Mouse (Mus musculus) myocyte (in vitro differentiated cells): ENCODE measurements at regions not wholly inside any gene's neighbourhood (a gene's known extent, or its start where the extent isn't known, plus 50 kb on each side); places are given as distances from the start of the nearest gene placed in this dataset.

Experiments used
- H3K27me3 ChIP-seq: one replicate; pipeline ENCODE4 v1.6.1; 2011; ENCODE audit not compliant: control insufficient read depth, insufficient read depth, insufficient read length
- H3K36me3 ChIP-seq: one replicate; pipeline ENCODE4 v1.6.1; 2011; ENCODE audit not compliant: control insufficient read depth, insufficient read depth
- H3K4me2 ChIP-seq: one replicate; pipeline ENCODE4 v1.6.1; 2011; ENCODE audit warnings: low read depth, control low read depth
- H3K4me3 ChIP-seq: one replicate; pipeline ENCODE4 v1.5.1; 2011; ENCODE audit warnings: mild to moderate bottlenecking, control low read depth, moderate library complexity
- H3K79me2 ChIP-seq: one replicate; pipeline ENCODE4 v1.6.1; 2011; ENCODE audit not compliant: control insufficient read depth, insufficient read depth
- H3ac ChIP-seq: one replicate; pipeline ENCODE4 v1.6.1; 2011; ENCODE audit not compliant: control insufficient read depth, insufficient read length
- CEBPB ChIP-seq: IDR thresholded peaks from 2 replicates; pipeline ENCODE4 v1.6.1; 2011; ENCODE audit warnings: mild to moderate bottlenecking, moderate library complexity; ENCODE audit not compliant: poor library complexity, insufficient read depth, severe bottlenecking
- E2F4 ChIP-seq: IDR thresholded peaks from one replicate; pipeline ENCODE4 v1.6.1; 2011; ENCODE audit warnings: mild to moderate bottlenecking, control low read depth, moderate library complexity; ENCODE audit not compliant: insufficient read depth
- MAX ChIP-seq: IDR thresholded peaks from one replicate; pipeline ENCODE4 v1.6.1; 2011; ENCODE audit warnings: low read depth, mild to moderate bottlenecking, control low read depth
- MYOD1 ChIP-seq, 3 experiments: IDR thresholded peaks; one replicate each; pipeline ENCODE4 v1.6.1; 2011; ENCODE audit warnings: control low read depth in 2 of 3, low read depth in 2 of 3, mild to moderate bottlenecking in 2 of 3, moderate library complexity in 1 of 3; ENCODE audit not compliant: insufficient read length in 2 of 3, control insufficient read depth in 1 of 3
- MYOG ChIP-seq, 3 experiments: IDR thresholded peaks; one replicate each; pipeline ENCODE4 v1.6.1; 2011; ENCODE audit warnings: control low read depth in 2 of 3, low read depth in 2 of 3, mild to moderate bottlenecking in 2 of 3; ENCODE audit not compliant: insufficient read length in 2 of 3, control insufficient read depth in 1 of 3, insufficient read depth in 1 of 3
- POLR2A ChIP-seq: IDR thresholded peaks from one replicate; pipeline ENCODE4 v1.6.1; 2011; ENCODE audit warnings: low read depth, mild to moderate bottlenecking, control low read depth, moderate library complexity; ENCODE audit not compliant: insufficient read length
- POLR2AphosphoS2 ChIP-seq: IDR thresholded peaks from one replicate; pipeline ENCODE4 v1.6.1; 2011; ENCODE audit warnings: low read depth, control low read depth; ENCODE audit not compliant: insufficient read length
- REST ChIP-seq: IDR thresholded peaks from one replicate; pipeline ENCODE4 v1.6.1; 2011; ENCODE audit warnings: mild to moderate bottlenecking, control low read depth, moderate library complexity; ENCODE audit not compliant: insufficient read depth, insufficient read length
- SRF ChIP-seq: IDR thresholded peaks from one replicate; pipeline ENCODE4 v1.6.1; 2011; ENCODE audit warnings: low read depth; ENCODE audit not compliant: control insufficient read depth, insufficient read length
- TCF12 ChIP-seq: IDR thresholded peaks from one replicate; pipeline ENCODE4 v1.6.1; 2011; ENCODE audit warnings: mild to moderate bottlenecking, control low read depth; ENCODE audit not compliant: poor library complexity, insufficient read depth, severe bottlenecking
- TCF3 ChIP-seq: IDR thresholded peaks from one replicate; pipeline ENCODE4 v1.6.1; 2011; ENCODE audit warnings: low read depth, control low read depth; ENCODE audit not compliant: insufficient read length
- USF1 ChIP-seq: IDR thresholded peaks from one replicate; pipeline ENCODE4 v1.6.1; 2011; ENCODE audit warnings: low read depth, mild to moderate bottlenecking, control low read depth, moderate library complexity

- Histone ChIP-seq H3K27me3 (no peaks in the 10 kb centered on the region), H3K4me3 (no peak overlapping the region), H3K36me3 (no peaks in the 10 kb centered on the region), H3K79me2 (no peaks in the 10 kb centered on the region), H3ac (no peak overlapping the region), H3K4me2 (no peak overlapping the region)
- TF ChIP-seq TCF12: no peak
- TF ChIP-seq MYOG (IDR thresholded peaks at IDR 0.05; ENCODE audit: control insufficient read depth in 1 of 3, insufficient read depth in 1 of 3, insufficient read length in 2 of 3, low read depth in 2 of 3): peak in 1 of 3 experiments; percentile 4
- TF ChIP-seq MYOD1 (IDR thresholded peaks at IDR 0.05; ENCODE audit: control insufficient read depth in 1 of 3, insufficient read length in 2 of 3, low read depth in 2 of 3): peak in 2 of 3 experiments; percentile 34 to 53
- TF ChIP-seq REST: no peak
- no peak for TF ChIP-seq MAX
- no peak for TF ChIP-seq POLR2A
- TF ChIP-seq TCF3: no peak
These were observed 122.0 kb downstream of the Slc38a6 start for GRCm38 (mm10) chr12:73408614-73409013.

- H3K79me2 ChIP-seq: no peaks in the 10 kb centered on the region
- no peak overlapping the region for H3K4me3 ChIP-seq
- H3K4me2 ChIP-seq: no peak overlapping the region
- no peaks in the 10 kb centered on the region for H3K36me3 ChIP-seq
- H3ac ChIP-seq: no peak overlapping the region
- no peak for TF ChIP-seq CEBPB
- peak in 1 of 3 experiments; percentile 61 for TF ChIP-seq MYOD1 (IDR thresholded peaks at IDR 0.05; ENCODE audit: control insufficient read depth in 1 of 3, insufficient read length in 2 of 3, low read depth in 2 of 3)
- H3K27me3 ChIP-seq: no peaks in the 10 kb centered on the region
These were observed 121.6 kb downstream of the Slc38a6 start for GRCm38 (mm10) chr12:73408165-73408564.

- no peak for TF ChIP-seq MYOD1 (IDR thresholded peaks at IDR 0.05; ENCODE audit: control insufficient read depth in 1 of 3, insufficient read length in 2 of 3, low read depth in 2 of 3)
- no peak for TF ChIP-seq POLR2A
- no peak for TF ChIP-seq USF1
- TF ChIP-seq MAX: no peak
- TF ChIP-seq TCF3: no peak
- TF ChIP-seq CEBPB: no peak
- Histone ChIP-seq H3K4me2 (no peak overlapping the region), H3ac (no peak overlapping the region), H3K4me3 (no peak overlapping the region), H3K36me3 (no peaks in the 10 kb centered on the region), H3K27me3 (no peaks in the 10 kb centered on the region), H3K79me2 (no peaks in the 10 kb centered on the region)
These were observed 120.0 kb downstream of the Slc38a6 start for GRCm38 (mm10) chr12:73406556-73407087.

- no peaks in the 10 kb centered on the region for H3K27me3 ChIP-seq
- no peak overlapping the region for H3K4me3 ChIP-seq
- H3K36me3 ChIP-seq: no peaks in the 10 kb centered on the region
- H3K4me2 ChIP-seq: no peak overlapping the region
- H3K79me2 ChIP-seq: no peaks in the 10 kb centered on the region
- TF ChIP-seq POLR2AphosphoS2 (no peak), E2F4 (no peak), USF1 (no peak), CEBPB (no peak), REST (no peak), MAX (no peak), TCF12 (no peak), SRF (no peak), MYOG (IDR thresholded peaks at IDR 0.05; ENCODE audit: control insufficient read depth in 1 of 3, insufficient read depth in 1 of 3, insufficient read length in 2 of 3, low read depth in 2 of 3) (no peak)
- no peak overlapping the region for H3ac ChIP-seq
These were observed 119.0 kb downstream of the Slc38a6 start for GRCm38 (mm10) chr12:73405583-73405982.

- no peaks in the 10 kb centered on the region for H3K36me3 ChIP-seq
- H3K4me3 ChIP-seq: no peak overlapping the region
- TF ChIP-seq USF1: no peak
- TF ChIP-seq CEBPB: no peak
- TF ChIP-seq MAX: no peak
- no peak for TF ChIP-seq E2F4
- TF ChIP-seq POLR2A: no peak
- no peak for TF ChIP-seq POLR2AphosphoS2
- TF ChIP-seq TCF3: no peak
- no peak for TF ChIP-seq MYOD1 (IDR thresholded peaks at IDR 0.05; ENCODE audit: control insufficient read depth in 1 of 3, insufficient read length in 2 of 3, low read depth in 2 of 3)
- TF ChIP-seq REST: no peak
- TF ChIP-seq MYOG (IDR thresholded peaks at IDR 0.05; ENCODE audit: control insufficient read depth in 1 of 3, insufficient read depth in 1 of 3, insufficient read length in 2 of 3, low read depth in 2 of 3): no peak
- no peak for TF ChIP-seq SRF
- no peaks in the 10 kb centered on the region for H3K27me3 ChIP-seq
- peak overlapping the region; percentile 59 for H3K4me2 ChIP-seq
- H3K79me2 ChIP-seq: no peaks in the 10 kb centered on the region
- H3ac ChIP-seq: no peak overlapping the region
These were observed 118.5 kb downstream of the Slc38a6 start for GRCm38 (mm10) chr12:73405106-73405505.
